Mouse (Mus musculus): Measurements from ENCODE around the gene Ralgapa2. TPM values are rescaled to one million over a fixed set of nuclear protein-coding genes. Genes with fewer than 3 reads are reported as not detected.
A peak's percentile ranks its signal among the peaks of the same experiment; 100 is the strongest.

The Ralgapa2 gene
- total and polyA plus RNA-seq, 2 experiments from 2014 or later, result 9.5 to 29.0 TPM

DNA sequence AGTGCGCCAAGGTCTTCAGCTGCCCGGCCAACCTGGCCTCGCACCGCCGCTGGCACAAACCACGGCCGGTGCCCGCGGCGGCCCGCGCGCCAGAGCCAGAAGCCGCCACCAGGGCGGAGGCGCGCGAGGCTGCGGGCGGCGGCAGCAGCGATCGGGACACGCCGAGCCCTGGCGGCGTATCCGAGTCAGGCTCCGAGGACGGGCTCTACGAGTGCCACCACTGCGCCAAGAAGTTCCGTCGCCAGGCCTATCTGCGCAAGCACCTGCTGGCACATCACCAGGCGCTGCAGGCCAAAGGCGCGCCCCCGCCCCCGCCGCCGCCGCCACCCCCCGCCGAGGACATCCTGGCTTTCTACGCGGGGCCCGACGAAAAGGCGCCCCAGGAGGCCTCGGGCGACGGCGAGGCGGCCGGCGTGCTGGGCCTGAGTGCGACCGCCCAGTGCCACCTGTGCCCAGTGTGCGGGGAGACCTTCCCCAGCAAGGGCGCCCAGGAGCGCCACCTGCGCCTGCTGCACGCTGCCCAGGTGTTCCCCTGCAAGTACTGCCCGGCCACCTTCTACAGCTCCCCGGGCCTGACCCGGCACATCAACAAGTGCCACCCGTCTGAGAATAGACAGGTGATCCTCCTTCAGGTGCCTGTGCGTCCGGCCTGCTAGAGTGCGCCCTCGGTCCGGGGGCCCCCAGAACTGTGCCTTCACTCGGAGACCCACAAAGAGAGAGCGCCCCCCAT is 288.8 kb downstream of the Ralgapa2 start:
- under 1% methylated on average over 65 of the region's 75 CpGs for WGBS
- ATAC-seq (peak; percentile 8; the same call in 1 of the 2 replicates), DNase-seq (ENCODE audit: low spot score) (peak; percentile 68)
- no peaks in the 10 kb centered on the region for H3K9me3 ChIP-seq (ENCODE audit: low read length)
- no peak for TF ChIP-seq CTCF (IDR thresholded peaks at IDR 0.05; ENCODE audit: low read depth)
- H3K27ac ChIP-seq, result peak overlapping the region; percentile 88
- no peaks in the 10 kb centered on the region for H3K36me3 ChIP-seq (ENCODE audit: insufficient read depth, low read length)
- H3K27me3 ChIP-seq (ENCODE audit: insufficient read depth, low read length), result peaks cover 23% of the 10 kb centered on the region
- peaks cover 5% of the 10 kb centered on the region; the same call in 1 of the 2 replicates for H3K4me1 ChIP-seq (ENCODE audit: insufficient read depth, low read length)
- peak overlapping the region; percentile 75 for H3K4me3 ChIP-seq (ENCODE audit: low read length)
- H3K9ac ChIP-seq (replicated peaks; ENCODE audit: low read length), result peak overlapping the region; percentile 80
- H3K4me2 ChIP-seq (ENCODE audit: low read depth, low read length), result peak overlapping the region; percentile 76

DNA sequence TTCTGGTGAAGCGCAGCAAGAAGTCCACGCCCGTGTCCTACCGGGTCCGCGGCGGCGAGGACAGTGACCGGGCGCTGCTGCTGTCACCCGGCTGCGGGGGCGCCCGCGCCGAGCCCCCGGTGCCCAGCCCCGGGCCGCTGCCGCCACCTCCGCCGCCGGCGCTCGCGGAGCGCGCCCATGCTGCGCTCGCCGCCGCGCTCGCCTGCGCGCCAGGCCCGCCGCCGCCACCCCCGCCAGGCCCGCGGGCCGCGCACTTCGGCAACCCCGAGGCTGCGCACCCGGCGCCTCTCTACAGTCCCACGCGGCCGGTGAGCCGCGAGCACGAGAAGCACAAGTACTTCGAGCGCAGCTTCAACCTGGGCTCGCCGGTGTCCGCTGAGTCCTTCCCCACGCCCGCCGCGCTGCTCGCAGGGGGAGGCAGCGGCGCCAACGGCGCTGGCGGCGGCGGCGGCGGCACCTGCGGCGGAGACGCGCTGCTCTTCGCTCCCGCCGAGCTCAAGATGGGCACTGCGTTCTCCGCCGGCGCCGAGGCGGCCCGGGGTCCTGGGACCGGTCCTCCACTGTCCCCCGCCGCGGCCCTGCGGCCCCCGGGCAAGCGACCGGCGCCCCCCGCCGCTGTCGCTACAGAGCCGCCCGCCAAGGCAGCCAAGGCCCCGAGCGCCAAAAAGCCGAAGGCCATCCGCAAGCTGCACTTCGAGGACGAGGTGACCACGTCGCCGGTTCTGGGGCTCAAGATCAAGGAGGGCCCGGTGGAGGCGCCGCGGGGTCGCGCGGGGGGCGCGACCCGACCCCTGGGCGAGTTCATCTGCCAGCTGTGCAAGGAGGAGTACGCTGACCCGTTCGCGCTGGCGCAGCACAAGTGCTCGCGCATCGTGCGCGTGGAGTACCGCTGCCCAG is 289.6 kb downstream of the Ralgapa2 start:
- peak; percentile 33 for ATAC-seq

DNA sequence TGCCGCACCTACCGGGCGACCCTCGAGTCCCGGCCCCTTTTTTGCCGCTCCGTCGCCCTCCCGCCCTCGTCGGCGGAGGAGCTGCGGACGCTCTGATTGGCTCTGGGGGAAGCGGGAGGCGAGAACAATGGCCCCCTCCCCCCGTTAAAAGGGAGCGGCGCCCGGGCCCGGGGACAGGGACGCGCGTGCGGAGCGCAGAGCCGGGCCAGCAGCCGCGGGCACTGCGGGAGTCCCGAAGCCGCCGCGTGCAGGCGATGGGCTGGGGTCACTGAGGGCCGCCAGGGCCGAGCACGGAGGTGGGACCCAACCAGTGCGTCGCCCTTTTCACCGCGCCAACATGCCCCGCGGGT is 290.2 kb downstream of the Ralgapa2 start:
- DNase-seq (ENCODE audit: low spot score), result peak; percentile 90
- Histone ChIP-seq H3K9me3 (ENCODE audit: low read length) (no peaks in the 10 kb centered on the region), H3K9ac (replicated peaks; ENCODE audit: low read length) (peak overlapping the region; percentile 80), H3K27ac (peak overlapping the region; percentile 88), H3K4me2 (ENCODE audit: low read depth, low read length) (peak overlapping the region; percentile 76), H3K36me3 (ENCODE audit: insufficient read depth, low read length) (no peaks in the 10 kb centered on the region), H3K4me1 (ENCODE audit: insufficient read depth, low read length) (peaks cover 11% of the 10 kb centered on the region; the same call in 1 of the 2 replicates), H3K4me3 (ENCODE audit: low read length) (peak overlapping the region; percentile 75), H3K27me3 (ENCODE audit: insufficient read depth, low read length) (peaks cover 19% of the 10 kb centered on the region)
- no peak for TF ChIP-seq CTCF (IDR thresholded peaks at IDR 0.05; ENCODE audit: low read depth)
- peak; percentile 78 for ATAC-seq
- under 1% methylated on average over 32 of the region's 44 CpGs for WGBS

More for the DNA sequence above, 289.6 kb downstream of the Ralgapa2 start:
- peak overlapping the region; percentile 88 for H3K27ac ChIP-seq
- H3K27me3 ChIP-seq (ENCODE audit: insufficient read depth, low read length), result peaks cover 23% of the 10 kb centered on the region
- H3K36me3 ChIP-seq (ENCODE audit: insufficient read depth, low read length), result no peaks in the 10 kb centered on the region
- WGBS, result under 1% methylated on average over 105 of the region's 133 CpGs
- H3K4me1 ChIP-seq (ENCODE audit: insufficient read depth, low read length), result peaks cover 11% of the 10 kb centered on the region; the same call in 1 of the 2 replicates
- TF ChIP-seq CTCF (IDR thresholded peaks at IDR 0.05; ENCODE audit: low read depth), result no peak
- peak; percentile 59 for DNase-seq (ENCODE audit: low spot score)
- H3K9ac ChIP-seq (replicated peaks; ENCODE audit: low read length), result peak overlapping the region; percentile 80
- H3K4me2 ChIP-seq (ENCODE audit: low read depth, low read length), result peak overlapping the region; percentile 76
- peak overlapping the region; percentile 75 for H3K4me3 ChIP-seq (ENCODE audit: low read length)
- H3K9me3 ChIP-seq (ENCODE audit: low read length), result no peaks in the 10 kb centered on the region

DNA sequence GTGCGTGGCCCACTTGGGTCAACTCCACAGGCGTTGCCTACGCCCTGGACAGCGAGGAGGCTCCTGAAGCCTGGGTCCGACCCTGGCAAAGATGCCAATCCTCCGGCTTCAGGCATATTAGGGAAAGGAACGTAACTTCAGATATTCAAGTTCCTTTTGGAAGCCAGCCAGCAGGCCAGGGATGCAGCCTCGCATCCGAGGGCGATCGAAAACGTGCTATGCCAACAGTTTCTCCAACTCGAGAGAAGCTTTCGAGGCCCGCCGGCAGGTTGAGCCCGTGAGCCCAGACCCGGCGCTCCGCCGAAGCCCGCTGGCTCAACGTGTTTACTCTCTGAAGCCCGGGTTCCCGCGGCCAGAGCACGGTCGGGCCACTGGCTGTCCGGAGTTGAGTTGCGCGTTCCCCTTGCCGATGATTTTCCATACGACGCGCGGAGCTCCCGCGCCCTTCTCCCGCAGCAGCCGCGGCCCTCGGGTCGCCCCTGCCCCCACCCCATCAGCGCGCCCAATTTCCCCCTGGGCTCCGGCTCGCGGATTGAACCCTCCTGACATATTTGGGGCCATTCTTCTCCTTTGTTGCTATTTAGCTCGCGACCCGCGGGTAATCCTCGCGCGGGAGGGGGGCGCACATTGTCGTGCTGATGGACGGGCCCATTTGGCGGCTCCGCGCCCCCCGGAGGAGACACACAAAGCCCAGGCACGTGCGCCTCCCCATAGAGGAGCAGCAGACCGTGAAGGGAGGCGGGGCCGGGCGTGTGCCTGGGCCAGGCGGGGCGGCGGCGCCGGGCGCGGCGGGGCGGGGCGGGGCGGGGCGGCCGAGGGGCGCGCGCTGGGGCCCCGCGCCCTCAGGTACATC is 290.8 kb downstream of the Ralgapa2 start, which contains the start of gene Insm1:
Insm1 (plus strand) TSS at position 846 of the 853 bp plus-strand sequence.
- Histone ChIP-seq H3K4me2 (ENCODE audit: low read depth, low read length) (peak within 1 kb of the TSS; percentile 76), H3K27me3 (ENCODE audit: insufficient read depth, low read length) (peaks cover 16% of the 10 kb centered on the region), H3K9ac (replicated peaks; ENCODE audit: low read length) (peak within 1 kb of the TSS; percentile 80), H3K36me3 (ENCODE audit: insufficient read depth, low read length) (no peaks in the 10 kb centered on the region), H3K4me3 (ENCODE audit: low read length) (peak within 1 kb of the TSS; percentile 75), H3K4me1 (ENCODE audit: insufficient read depth, low read length) (peaks cover 11% of the 10 kb centered on the region; the same call in 1 of the 2 replicates), H3K27ac (peak within 1 kb of the TSS; percentile 88), H3K9me3 (ENCODE audit: low read length) (no peaks in the 10 kb centered on the region)
- ATAC-seq (peak; percentile 61), DNase-seq (ENCODE audit: low spot score) (peak; percentile 86)
- peak; percentile 37 for TF ChIP-seq CTCF (IDR thresholded peaks at IDR 0.05; ENCODE audit: low read depth)
- WGBS, result under 1% methylated on average over 64 of the region's 86 CpGs

DNA sequence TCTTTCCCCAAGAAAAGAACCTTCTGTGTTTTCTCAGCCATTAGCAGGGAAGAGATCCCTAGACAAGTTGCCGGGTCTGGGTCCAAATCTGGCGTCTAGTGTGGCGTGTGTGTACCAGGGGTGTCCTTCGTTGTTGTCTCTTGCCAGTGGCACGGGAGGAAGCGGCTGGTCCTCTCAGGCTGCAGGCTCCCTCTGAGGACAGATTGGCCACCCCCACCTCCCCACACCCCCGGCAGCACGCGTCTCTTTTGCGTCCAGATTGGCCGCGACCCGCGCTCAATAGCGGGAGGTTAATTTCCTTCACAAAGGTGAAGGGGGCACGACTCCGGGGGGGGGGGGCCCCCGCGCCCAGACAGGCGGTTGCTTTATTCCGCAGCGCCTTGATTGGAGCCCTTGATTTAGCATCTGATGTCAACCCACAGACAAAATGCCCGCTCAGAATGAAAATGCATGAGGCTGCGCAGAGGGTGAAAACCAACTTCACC is 291.5 kb downstream of the Ralgapa2 start:
- TF ChIP-seq CTCF (IDR thresholded peaks at IDR 0.05; ENCODE audit: low read depth), result no peak
- Histone ChIP-seq H3K27me3 (ENCODE audit: insufficient read depth, low read length) (peaks cover 10% of the 10 kb centered on the region; the same call in 1 of the 2 replicates), H3K9me3 (ENCODE audit: low read length) (no peaks in the 10 kb centered on the region), H3K27ac (peak overlapping the region; percentile 88), H3K4me3 (ENCODE audit: low read length) (peak overlapping the region; percentile 75), H3K36me3 (ENCODE audit: insufficient read depth, low read length) (no peaks in the 10 kb centered on the region), H3K4me2 (ENCODE audit: low read depth, low read length) (peak overlapping the region; percentile 76), H3K4me1 (ENCODE audit: insufficient read depth, low read length) (peaks cover 11% of the 10 kb centered on the region; the same call in 1 of the 2 replicates), H3K9ac (replicated peaks; ENCODE audit: low read length) (no peak overlapping the region)
- DNase-seq (ENCODE audit: low spot score) (peak; percentile 45), ATAC-seq (no peak)
- under 1% methylated on average over 24 of the region's 24 CpGs for WGBS

Data from hindbrain, postnatal 0 days (tissue).